Mouse (Mus musculus): ENCODE data around the gene Fgfr2.

- TF ChIP-seq CTCF (IDR thresholded peaks at IDR 0.05; ENCODE audit: borderline replicate concordance, insufficient read depth, low read length) (no peak), POLR2A (IDR thresholded peaks at IDR 0.05; ENCODE audit: low read depth, low read length) (no peak)
These were observed 567.2 kb downstream of the Fgfr2 start for GRCm38 (mm10) chr7:132555911-132556310.
